Mouse (Mus musculus) kidney, embryonic 14.5 days (tissue): ENCODE results near the gene Atg101. TPM values are rescaled to one million over a fixed set of nuclear protein-coding genes. Genes with fewer than 3 reads are reported as not detected.

Experiments
- ATAC-seq: fragments of 200-750 bp; cut with Nextera tagmentation; 2 replicates; pipeline ENCODE4 v1.8.0; 2017; ENCODE audit warnings: moderate number of reproducible peaks, mild to moderate bottlenecking, moderate TSS enrichment, moderate library complexity; ENCODE audit not compliant: low FRiP score, low TSS enrichment
- H3K27ac ChIP-seq: fragments of 300-500 bp; sonication (generic); 2 replicates; pipeline ENCODE4 v1.5.1; 2014; ENCODE audit warnings: low read depth, mild to moderate bottlenecking, low read length, moderate library complexity, mixed read lengths
- H3K27me3 ChIP-seq: fragments of 300-500 bp; sonication (generic); 2 replicates; pipeline ENCODE4 v1.6.1; 2014; ENCODE audit warnings: mild to moderate bottlenecking, low read length; ENCODE audit not compliant: control insufficient read depth, insufficient read depth
- H3K36me3 ChIP-seq: fragments of 300-500 bp; sonication (generic); 2 replicates; pipeline ENCODE4 v1.6.1; 2014; ENCODE audit warnings: low read length, mixed read lengths; ENCODE audit not compliant: control insufficient read depth, insufficient read depth
- H3K4me1 ChIP-seq: fragments of 300-500 bp; sonication (generic); 2 replicates; pipeline ENCODE4 v1.6.1; 2014; ENCODE audit warnings: low read length, mixed read lengths; ENCODE audit not compliant: control insufficient read depth, insufficient read depth
- H3K4me2 ChIP-seq: fragments of 300-500 bp; sonication (generic); replicated peaks from 2 replicates; pipeline ENCODE4 v1.6.1; 2014; ENCODE audit warnings: low read depth, mild to moderate bottlenecking, low read length
- H3K4me3 ChIP-seq: fragments of 300-500 bp; sonication (generic); 2 replicates; pipeline ENCODE4 v1.5.1; 2014; ENCODE audit warnings: mild to moderate bottlenecking, low read length
- H3K9ac ChIP-seq: fragments of 300-500 bp; sonication (generic); 2 replicates; pipeline ENCODE4 v1.6.1; 2014; ENCODE audit warnings: low read depth, mild to moderate bottlenecking, low read length, moderate library complexity
- H3K9me3 ChIP-seq: fragments of 300-500 bp; sonication (generic); 2 replicates; pipeline ENCODE4 v1.6.1; 2016; ENCODE audit warnings: low read length; ENCODE audit not compliant: control insufficient read depth
- WGBS: fragments of 180-500 bp; shearing (Covaris S2); extraction: QIAGEN DNeasy Blood & Tissue Kit; methylation state at CpG from one replicate; pipeline ENCODE4 v1.1.7; 2014; 5-methylcytosine and 5-hydroxymethylcytosine counted together
- polyA plus RNA-seq: library from polyadenylated mRNA; unstranded; fragments of >200 nt; fragmentation: Nextera tagmentation; extraction: Ambion mirVana; gene quantifications from 2 replicates; pipeline ENCODE4 v1.2.1, GENCODE M21; 2014

Atg101 gene
- polyA plus RNA-seq, 1 experiment from 2014 or later: 71.8 TPM

DNA sequence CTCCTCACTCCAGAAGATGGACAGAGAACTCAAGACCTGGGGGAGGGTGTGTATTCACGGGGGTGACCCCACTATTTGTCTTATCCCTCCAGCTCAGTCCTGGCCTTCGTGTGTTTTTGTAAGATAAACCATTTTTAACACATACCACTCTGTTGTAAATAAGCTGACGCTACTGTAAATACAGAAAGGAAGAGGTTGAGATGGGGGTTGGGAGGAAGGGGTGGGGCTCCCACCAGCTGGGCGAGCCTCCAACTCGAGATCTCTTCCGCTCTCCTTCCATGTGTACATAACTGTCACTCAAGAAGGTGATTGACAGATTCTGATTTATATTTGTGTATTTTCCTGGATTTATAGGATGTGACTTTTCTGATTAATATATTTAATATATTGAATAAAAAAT lies 9.7 kb upstream of the Atg101 start:
- H3K4me3 ChIP-seq: no peak overlapping the region
- H3K9me3 ChIP-seq: no peaks in the 10 kb centered on the region
- H3K9ac ChIP-seq: no peak overlapping the region
- peaks cover 14% of the 10 kb centered on the region; the same call in 1 of the 2 replicates for H3K4me1 ChIP-seq
- no peak for ATAC-seq
- WGBS: 59% methylated on average over 6 of the region's 6 CpGs
- H3K36me3 ChIP-seq: peaks cover 35% of the 10 kb centered on the region
- no peaks in the 10 kb centered on the region for H3K27me3 ChIP-seq
- no peak overlapping the region for H3K4me2 ChIP-seq
- no peak overlapping the region for H3K27ac ChIP-seq

DNA sequence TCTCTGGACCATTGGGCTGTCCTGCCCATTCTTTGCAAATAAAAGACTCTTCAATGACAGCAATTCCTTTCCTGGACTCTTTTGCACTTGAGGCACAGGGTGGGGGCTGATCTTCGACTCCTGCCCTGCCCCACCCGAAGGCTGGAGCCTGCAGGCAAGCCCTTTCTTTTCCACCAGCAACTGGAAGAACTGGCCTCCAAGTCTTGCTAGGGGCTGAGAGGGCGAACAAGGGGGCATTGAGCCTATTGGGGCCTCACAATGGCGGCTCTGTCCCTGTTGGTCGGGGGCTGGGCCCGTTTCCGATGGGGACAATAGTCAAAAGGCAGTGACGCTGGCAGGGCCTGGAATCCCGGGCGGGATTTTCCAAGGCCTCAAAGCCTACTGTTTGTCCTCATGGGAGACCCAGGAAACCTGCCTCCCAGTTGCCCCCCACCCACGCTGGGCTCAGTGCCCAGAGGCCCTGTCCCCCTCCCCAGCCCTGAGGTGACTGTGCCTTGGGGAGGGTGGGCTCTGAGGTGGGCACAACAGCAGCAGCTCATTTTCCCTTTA lies 6.6 kb upstream of the Atg101 start:
- Histone ChIP-seq H3K27me3 (no peaks in the 10 kb centered on the region), H3K9ac (no peak overlapping the region), H3K9me3 (no peaks in the 10 kb centered on the region), H3K27ac (no peak overlapping the region), H3K4me1 (peaks cover 14% of the 10 kb centered on the region; the same call in 1 of the 2 replicates), H3K4me2 (no peak overlapping the region), H3K4me3 (no peak overlapping the region), H3K36me3 (peaks cover 18% of the 10 kb centered on the region)
- WGBS: 67% methylated on average over 11 of the region's 11 CpGs
- no peak for ATAC-seq

DNA sequence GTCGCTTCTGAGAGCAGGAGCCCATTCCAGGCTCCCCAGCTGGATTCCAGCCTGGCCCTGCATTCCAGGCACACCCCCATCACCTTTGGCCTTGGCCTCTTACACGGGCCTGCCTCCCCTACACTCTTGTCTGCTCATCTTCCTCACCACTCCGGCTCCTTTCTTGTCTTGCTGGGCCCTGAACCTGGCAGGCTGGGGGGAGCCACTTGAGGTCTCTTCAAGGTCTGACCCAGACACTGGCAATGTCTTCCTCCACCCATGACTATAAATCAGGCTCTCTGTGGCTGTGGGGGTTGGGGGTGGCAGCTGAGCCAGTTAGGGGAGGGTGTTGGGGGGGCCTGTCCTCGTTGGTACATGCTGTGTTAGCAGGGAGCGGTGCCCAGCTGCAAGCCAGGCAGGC lies 5.5 kb upstream of the Atg101 start:
- WGBS: 31% methylated on average over 5 of the region's 5 CpGs
- H3K4me2 ChIP-seq: no peak overlapping the region
- peaks cover 7% of the 10 kb centered on the region for H3K36me3 ChIP-seq
- no peaks in the 10 kb centered on the region for H3K9me3 ChIP-seq
- peaks cover 14% of the 10 kb centered on the region; the same call in 1 of the 2 replicates for H3K4me1 ChIP-seq
- no peak for ATAC-seq
- H3K27ac ChIP-seq: no peak overlapping the region
- H3K4me3 ChIP-seq: no peak overlapping the region
- no peak overlapping the region for H3K9ac ChIP-seq
- H3K27me3 ChIP-seq: no peaks in the 10 kb centered on the region

DNA sequence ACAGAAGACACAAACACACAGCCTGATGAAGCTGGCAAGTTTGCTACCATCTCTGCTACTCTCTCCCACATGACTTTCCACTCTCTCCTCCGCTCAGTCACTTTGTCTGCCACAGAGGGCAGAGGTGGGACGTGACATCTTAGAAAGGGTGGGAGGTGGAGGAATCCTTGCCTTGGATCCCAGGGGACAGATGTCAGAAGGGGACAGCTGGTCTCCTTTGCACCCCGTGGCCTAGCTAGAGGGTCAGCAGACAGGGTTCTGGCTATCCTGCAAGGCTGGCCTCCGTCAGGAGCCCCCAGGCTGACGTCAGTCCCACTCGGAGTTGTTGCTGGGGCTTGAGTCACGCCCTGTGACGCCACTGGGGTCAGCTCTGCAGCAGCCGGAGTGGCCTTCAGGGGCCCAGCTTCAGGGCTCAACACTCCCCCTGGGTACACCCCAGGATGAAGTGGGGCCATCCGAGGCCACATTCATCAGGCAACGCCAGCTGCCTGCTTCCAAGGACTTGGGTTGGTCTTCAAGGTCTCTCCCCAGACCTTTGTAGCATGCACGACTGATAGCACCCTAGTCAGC lies 4.6 kb upstream of the Atg101 start:
- Histone ChIP-seq H3K9me3 (no peaks in the 10 kb centered on the region), H3K27ac (no peak overlapping the region), H3K27me3 (no peaks in the 10 kb centered on the region), H3K4me2 (no peak overlapping the region), H3K4me3 (no peak overlapping the region), H3K36me3 (no peaks in the 10 kb centered on the region), H3K9ac (no peak overlapping the region), H3K4me1 (peaks cover 14% of the 10 kb centered on the region; the same call in 1 of the 2 replicates)
- ATAC-seq: no peak
- 35% methylated on average over 12 of the region's 12 CpGs for WGBS

DNA sequence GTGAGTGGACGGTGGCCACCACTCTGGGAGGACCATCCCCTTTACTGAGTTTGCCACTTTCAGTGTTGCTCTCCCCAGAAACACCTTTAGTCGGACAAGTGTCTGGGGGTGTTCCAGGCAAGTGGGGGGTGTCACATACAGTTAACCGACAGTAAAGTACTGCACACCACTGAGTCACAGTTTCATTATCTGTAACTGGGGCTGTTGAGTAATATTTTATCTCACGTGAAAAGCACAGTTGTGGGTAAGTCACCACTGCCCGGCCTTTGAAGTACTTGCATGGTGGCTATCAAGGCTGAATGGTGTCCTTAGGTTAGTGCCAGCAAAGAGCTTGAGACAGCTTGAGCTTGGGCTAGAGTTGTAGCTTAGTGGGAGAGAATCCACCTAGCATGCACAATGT lies 1.6 kb upstream of the Atg101 start:
- Histone ChIP-seq H3K4me3 (no peak overlapping the region), H3K36me3 (peaks cover 13% of the 10 kb centered on the region), H3K9me3 (no peaks in the 10 kb centered on the region), H3K4me2 (no peak overlapping the region), H3K9ac (no peak overlapping the region), H3K4me1 (peaks cover 22% of the 10 kb centered on the region), H3K27me3 (no peaks in the 10 kb centered on the region), H3K27ac (no peak overlapping the region)
- no peak for ATAC-seq
- WGBS: 81% methylated on average over 5 of the region's 5 CpGs

DNA sequence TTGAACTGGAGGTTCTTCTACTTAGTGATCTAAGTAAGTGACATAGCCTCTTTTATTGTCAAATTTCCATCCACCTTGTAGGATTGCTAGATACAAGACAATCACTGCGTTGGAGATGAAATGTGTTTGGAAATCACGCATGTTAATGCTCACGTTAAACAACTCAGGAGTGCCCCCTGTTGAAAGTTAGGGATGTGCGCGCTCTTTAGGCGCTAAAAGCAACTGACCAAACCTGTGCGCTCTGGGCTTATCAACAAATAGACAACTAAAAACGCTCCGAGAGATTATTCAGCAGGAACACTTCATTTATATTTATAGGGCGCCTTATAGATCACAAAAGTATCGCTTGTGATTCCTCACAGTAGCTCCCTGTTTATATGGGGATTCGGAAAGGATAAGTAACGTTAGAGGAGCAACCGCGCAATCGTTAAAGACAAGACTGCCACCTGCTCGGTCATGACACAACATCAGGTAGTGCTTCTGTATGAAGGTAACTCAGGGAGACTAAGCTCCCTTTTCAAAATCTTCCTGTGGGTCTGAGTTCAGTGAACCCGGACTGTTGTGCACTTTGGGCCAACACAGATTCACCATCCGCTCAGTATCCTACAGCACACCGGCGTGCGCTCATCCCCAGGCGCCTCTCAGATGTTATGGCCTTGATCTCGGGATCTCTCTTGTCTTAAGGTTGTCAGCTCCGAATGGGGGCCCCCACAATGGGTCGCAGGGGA lies 725 bp upstream of the Atg101 start:
- no peaks in the 10 kb centered on the region for H3K9me3 ChIP-seq
- H3K9ac ChIP-seq: peak overlapping the region; percentile 90
- ATAC-seq: no peak
- 1% methylated on average over 26 of the region's 26 CpGs for WGBS
- peak overlapping the region; percentile 10; the same call in 1 of the 2 replicates for H3K27ac ChIP-seq
- H3K4me2 ChIP-seq: peak overlapping the region; percentile 82
- no peaks in the 10 kb centered on the region for H3K27me3 ChIP-seq
- H3K4me3 ChIP-seq: peak overlapping the region; percentile 96
- peaks cover 21% of the 10 kb centered on the region for H3K36me3 ChIP-seq
- peaks cover 16% of the 10 kb centered on the region for H3K4me1 ChIP-seq

DNA sequence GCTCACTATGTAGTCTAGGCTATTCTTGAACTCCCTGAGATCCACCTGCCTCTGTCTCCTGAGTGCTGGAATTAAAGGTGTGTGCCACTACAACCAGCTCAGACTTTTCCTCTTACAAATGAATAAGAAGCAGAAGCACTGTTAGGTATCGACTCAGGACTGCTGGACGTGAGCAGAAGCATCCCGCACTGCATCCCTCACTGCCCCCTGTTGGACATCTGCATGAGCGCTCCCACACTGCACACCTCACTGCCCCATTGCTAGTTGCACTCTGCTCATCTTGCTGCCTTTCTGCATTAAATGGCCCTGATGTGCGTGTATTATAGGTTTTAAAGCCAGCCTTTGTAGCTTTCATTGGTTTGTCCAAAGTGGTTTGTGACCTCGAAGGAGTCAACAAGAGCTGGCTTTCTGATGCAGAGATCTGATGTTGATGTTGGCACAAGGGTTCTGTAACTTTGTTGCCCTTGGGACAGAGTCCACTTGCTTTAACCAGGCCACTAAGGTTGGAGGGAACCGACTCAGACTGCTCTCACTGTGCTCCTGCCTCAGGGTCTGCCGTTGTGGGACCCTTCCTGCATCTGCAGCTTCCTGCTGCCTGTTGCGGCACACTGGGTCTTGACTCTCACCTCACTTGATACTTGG lies 2.2 kb downstream of the Atg101 start:
- Histone ChIP-seq H3K27ac (no peak overlapping the region), H3K9me3 (no peaks in the 10 kb centered on the region), H3K9ac (no peak overlapping the region), H3K4me1 (peaks cover 8% of the 10 kb centered on the region), H3K36me3 (peaks cover 50% of the 10 kb centered on the region), H3K4me2 (no peak overlapping the region), H3K4me3 (no peak overlapping the region), H3K27me3 (no peaks in the 10 kb centered on the region)
- WGBS: 73% methylated on average over 9 of the region's 9 CpGs
- ATAC-seq: no peak

DNA sequence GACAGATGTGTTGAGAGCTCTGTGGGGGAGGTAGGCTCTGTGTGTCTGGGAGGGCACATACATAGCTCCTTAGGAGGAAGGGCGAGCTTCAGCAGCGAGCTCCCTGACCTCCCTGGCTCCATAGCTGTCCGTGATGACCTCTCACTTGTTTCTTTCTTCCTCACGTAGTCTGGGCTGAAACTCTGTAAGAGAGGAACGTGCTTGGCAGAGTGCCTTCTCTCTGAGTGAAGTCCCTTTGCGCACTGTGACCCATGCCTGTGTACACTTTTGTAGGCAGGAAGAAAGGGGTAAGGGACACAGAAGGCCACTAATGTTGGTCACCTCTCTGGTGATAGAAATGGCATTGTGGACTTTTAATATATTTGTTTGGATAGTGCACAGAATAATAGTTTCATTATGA lies 3.3 kb downstream of the Atg101 start:
- no peaks in the 10 kb centered on the region for H3K27me3 ChIP-seq
- no peak overlapping the region for H3K4me3 ChIP-seq
- no peak overlapping the region for H3K4me2 ChIP-seq
- peaks cover 57% of the 10 kb centered on the region for H3K36me3 ChIP-seq
- no peak overlapping the region for H3K27ac ChIP-seq
- H3K9me3 ChIP-seq: no peaks in the 10 kb centered on the region
- no peak overlapping the region for H3K9ac ChIP-seq
- 81% methylated on average over 6 of the region's 6 CpGs for WGBS
- ATAC-seq: no peak
- H3K4me1 ChIP-seq: peaks cover 8% of the 10 kb centered on the region

DNA sequence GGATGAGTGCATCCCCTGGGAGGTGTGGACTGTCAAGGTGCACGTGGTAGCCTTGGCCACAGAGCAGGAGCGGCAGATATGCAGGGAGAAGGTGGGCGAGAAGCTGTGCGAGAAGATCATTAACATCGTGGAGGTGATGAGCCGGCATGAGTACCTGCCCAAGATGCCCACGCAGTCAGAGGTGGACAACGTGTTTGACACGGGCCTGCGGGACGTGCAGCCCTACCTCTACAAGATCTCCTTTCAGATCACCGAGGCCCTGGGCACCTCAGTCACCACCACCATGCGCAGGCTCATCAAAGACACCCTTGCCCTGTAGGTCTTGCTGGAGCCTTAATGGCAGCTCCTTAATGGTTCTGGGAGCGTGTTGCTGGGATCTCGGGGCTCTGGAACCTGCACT lies 6.3 kb downstream of the Atg101 start:
- no peak for ATAC-seq
- Histone ChIP-seq H3K9ac (no peak overlapping the region), H3K4me1 (peaks cover 17% of the 10 kb centered on the region), H3K4me3 (no peak overlapping the region), H3K27ac (no peak overlapping the region), H3K36me3 (peaks cover 57% of the 10 kb centered on the region), H3K27me3 (no peaks in the 10 kb centered on the region), H3K4me2 (no peak overlapping the region), H3K9me3 (no peaks in the 10 kb centered on the region)
- WGBS: 95% methylated on average over 15 of the region's 15 CpGs
